Mouse (Mus musculus): ENCODE data around the gene Smad3. TPM values are rescaled to one million over a fixed set of nuclear protein-coding genes. Genes with fewer than 3 reads are reported as not detected.

The Smad3 gene
- total and polyA plus RNA-seq, 3 experiments, result 0.81 to 1.5 (median 1.2) TPM

DNA sequence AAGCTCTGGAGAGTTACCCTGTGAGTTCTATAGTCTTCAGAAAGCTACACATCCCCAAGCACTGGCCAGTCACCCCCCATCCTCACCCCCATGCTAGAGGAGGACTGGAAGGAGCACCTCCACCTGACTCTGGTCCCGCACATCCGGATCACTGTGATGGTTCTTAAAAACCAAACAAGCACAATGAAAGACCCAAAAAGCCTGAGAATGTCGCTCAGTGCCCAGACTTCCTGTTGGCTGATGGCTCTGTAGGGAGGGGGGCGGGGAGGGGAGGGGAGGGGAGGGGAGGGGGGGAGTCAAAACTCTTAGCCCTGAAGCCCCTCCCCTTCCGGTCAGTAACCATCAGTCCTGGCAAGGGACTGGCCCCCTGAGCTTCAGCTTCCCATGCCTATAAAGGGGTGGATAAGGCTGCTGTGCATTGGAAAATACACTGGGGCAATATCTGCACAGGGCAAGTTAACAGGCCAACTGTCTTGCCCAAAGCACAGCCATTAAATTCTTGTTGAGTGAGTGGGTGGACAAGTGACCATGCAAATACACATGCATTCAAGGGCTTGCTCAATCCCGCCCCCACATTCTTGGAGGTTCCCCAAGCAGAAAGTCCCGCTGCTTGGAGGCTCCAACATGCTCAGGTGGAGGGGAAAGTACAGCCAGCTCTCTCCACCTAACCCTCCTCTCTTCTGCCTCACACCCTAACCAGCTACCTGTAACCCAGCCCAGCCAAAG is 59.3 kb downstream of the Smad3 start:
- in situ Hi-C loops (cut with MboI; ENCODE audit: low pct_ligation_motif_present, low pct_unique_long_range_greater_than_20kb, low sequenced_read_pairs), result no loop called here
- H3K4me1 ChIP-seq (ENCODE audit: control insufficient read depth in 1 of 2, insufficient read depth in 2 of 2), result peaks cover 25 to 37% of the 10 kb centered on the region in 2 experiments

DNA sequence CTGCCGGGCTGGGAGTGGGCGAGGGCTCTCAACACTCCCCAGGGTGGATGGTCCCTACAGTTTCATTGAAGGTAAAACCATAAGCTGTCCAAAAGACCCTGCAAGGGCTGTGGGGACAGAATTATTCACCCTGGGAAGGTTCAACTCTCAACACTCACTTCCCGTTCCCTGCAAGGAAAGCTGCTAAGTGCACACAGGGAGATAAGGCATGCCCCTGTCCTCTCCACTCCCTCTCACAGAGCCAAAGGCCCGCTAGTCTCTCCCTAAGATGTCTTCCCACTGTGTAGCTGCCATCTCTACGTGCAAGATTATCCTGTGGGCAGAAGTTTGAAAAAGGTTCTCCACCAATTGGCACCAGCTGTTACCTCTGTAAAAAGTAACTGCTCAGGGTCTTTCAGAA is 60.2 kb downstream of the Smad3 start:
- Histone ChIP-seq H3K9ac (ENCODE audit: insufficient read depth, low read depth) (no peak overlapping the region), H3K4me3 (replicated peaks in 1 of 3; ENCODE audit: low read depth in 2 of 3, low read length in 2 of 3, poor library complexity in 1 of 3) (no peak overlapping the region), H3K27me3 (replicated peaks) (no peaks in the 10 kb centered on the region), H3K36me3 (replicated peaks in 1 of 2; ENCODE audit: control insufficient read depth in 1 of 2, insufficient read depth in 1 of 2, low read length in 1 of 2) (no peaks in the 10 kb centered on the region), H3K9me3 (replicated peaks; ENCODE audit: low read length) (no peaks in the 10 kb centered on the region), H3K27ac (ENCODE audit: insufficient read depth, low read depth) (no peak overlapping the region), H3K4me2 (ENCODE audit: insufficient read depth, low read depth, poor library complexity, severe bottlenecking) (no peak overlapping the region), H3K79me2 (replicated peaks; ENCODE audit: control insufficient read depth, extremely low read depth, insufficient read depth, poor library complexity, severe bottlenecking) (no peaks in the 10 kb centered on the region), H3K4me1 (ENCODE audit: control insufficient read depth in 1 of 2, insufficient read depth in 2 of 2) (peaks cover 19 to 29% of the 10 kb centered on the region in 2 experiments)
- no peak for TF ChIP-seq JUND (conservative IDR thresholded peaks at IDR 0.05; ENCODE audit: low read depth, low read length)
- no peak for TF ChIP-seq GABPA (IDR thresholded peaks at IDR 0.05; ENCODE audit: insufficient replicate concordance, low read depth, low read length)
- no peak for TF ChIP-seq EP300 (IDR thresholded peaks at IDR 0.05; ENCODE audit: low read length)
- TF ChIP-seq NRF1 (IDR thresholded peaks at IDR 0.05; ENCODE audit: low read depth, low read length), result no peak
- no peak for TF ChIP-seq PAX5 (IDR thresholded peaks at IDR 0.05; ENCODE audit: low read length)
- no peak for TF ChIP-seq MAX (IDR thresholded peaks at IDR 0.05; ENCODE audit: low read length)
- TF ChIP-seq MXI1 (IDR thresholded peaks at IDR 0.05; ENCODE audit: low read depth, low read length), result no peak
- no peak for TF ChIP-seq USF2 (conservative IDR thresholded peaks at IDR 0.05; ENCODE audit: low read depth, low read length)
- no peak for TF ChIP-seq TBP (conservative IDR thresholded peaks at IDR 0.05; ENCODE audit: low read depth, low read length)
- no peak for TF ChIP-seq USF1 (IDR thresholded peaks at IDR 0.05; ENCODE audit: low read depth, low read length)
- TF ChIP-seq E2F4 (IDR thresholded peaks at IDR 0.05; ENCODE audit: insufficient replicate concordance, low read depth, low read length), result no peak
- no peak for TF ChIP-seq UBTF (IDR thresholded peaks at IDR 0.05; ENCODE audit: low read depth, low read length)
- no peak for TF ChIP-seq JUN (IDR thresholded peaks at IDR 0.05; ENCODE audit: insufficient read depth, low read depth, low read length)
- no peak for TF ChIP-seq SMC3 (IDR thresholded peaks at IDR 0.05; ENCODE audit: low read depth, low read length)
- no peak for TF ChIP-seq CHD1 (IDR thresholded peaks at IDR 0.05; ENCODE audit: low read depth, low read length)
- TF ChIP-seq MAFK (IDR thresholded peaks at IDR 0.05; ENCODE audit: insufficient replicate concordance, low read length), result no peak
- TF ChIP-seq SIN3A (IDR thresholded peaks at IDR 0.05; ENCODE audit: low read length), result no peak
- TF ChIP-seq ZKSCAN1 (IDR thresholded peaks at IDR 0.05; ENCODE audit: borderline replicate concordance, low read depth, low read length), result no peak
- TF ChIP-seq CHD2 (IDR thresholded peaks at IDR 0.05; ENCODE audit: low read length), result no peak
- no peak for DNase-seq (ENCODE audit: extremely low read depth)
- in situ Hi-C loops (cut with MboI; ENCODE audit: low pct_ligation_motif_present, low pct_unique_long_range_greater_than_20kb, low sequenced_read_pairs) (no loop called here), dilution Hi-C loops (cut with MboI; ENCODE audit: extremely low pct_ligation_motif_present, extremely low pct_unique_long_range_greater_than_20kb, low sequenced_read_pairs) (no loop called here)

More for the DNA sequence above, 59.3 kb downstream of the Smad3 start:
- Histone ChIP-seq H3K9ac (ENCODE audit: insufficient read depth, low read depth) (no peak overlapping the region), H3K4me2 (ENCODE audit: insufficient read depth, low read depth, poor library complexity, severe bottlenecking) (no peak overlapping the region), H3K9me3 (replicated peaks; ENCODE audit: low read length) (no peaks in the 10 kb centered on the region), H3K4me3 (replicated peaks in 1 of 3; ENCODE audit: low read depth in 2 of 3, low read length in 2 of 3, poor library complexity in 1 of 3) (no peak overlapping the region), H3K27ac (ENCODE audit: insufficient read depth, low read depth) (no peak overlapping the region), H3K79me2 (replicated peaks; ENCODE audit: control insufficient read depth, extremely low read depth, insufficient read depth, poor library complexity, severe bottlenecking) (no peaks in the 10 kb centered on the region), H3K36me3 (replicated peaks in 1 of 2; ENCODE audit: control insufficient read depth in 1 of 2, insufficient read depth in 1 of 2, low read length in 1 of 2) (no peaks in the 10 kb centered on the region), H3K27me3 (replicated peaks) (no peaks in the 10 kb centered on the region)
- dilution Hi-C loops (cut with MboI; ENCODE audit: extremely low pct_ligation_motif_present, extremely low pct_unique_long_range_greater_than_20kb, low sequenced_read_pairs), result no loop called here
- no peak for TF ChIP-seq HCFC1 (IDR thresholded peaks at IDR 0.05; ENCODE audit: low read depth, low read length)
- no peak for TF ChIP-seq RCOR1 (conservative IDR thresholded peaks at IDR 0.05; ENCODE audit: low read depth, low read length)
- TF ChIP-seq ZC3H11A (IDR thresholded peaks at IDR 0.05; ENCODE audit: low read depth, low read length), result no peak
- TF ChIP-seq ELF1 (IDR thresholded peaks at IDR 0.05; ENCODE audit: low read depth, low read length), result no peak
- TF ChIP-seq SIN3A (IDR thresholded peaks at IDR 0.05; ENCODE audit: low read length), result no peak
- no peak for TF ChIP-seq ZNF384 (IDR thresholded peaks at IDR 0.05; ENCODE audit: low read depth, low read length)
- no peak for TF ChIP-seq CTCF (conservative IDR thresholded peaks at IDR 0.05 in 1 of 2, IDR thresholded peaks at IDR 0.05 in 1 of 2; ENCODE audit: low read depth in 2 of 2, low read length in 2 of 2)
- no peak for TF ChIP-seq KAT2A (IDR thresholded peaks at IDR 0.05; ENCODE audit: insufficient replicate concordance, low read length)
- no peak for TF ChIP-seq MEF2A (IDR thresholded peaks at IDR 0.05; ENCODE audit: borderline replicate concordance, low read depth, low read length)
- DNase-seq (ENCODE audit: extremely low read depth), result no peak

Data from CH12.LX (cell line).